Mouse (Mus musculus) left cerebral cortex, postnatal 10 days (tissue): ENCODE results near the gene Srrm4. TPM values are rescaled to one million over a fixed set of nuclear protein-coding genes. Genes with fewer than 3 reads are reported as not detected.
"Not testable (repeated sequence)": the region's sequence is repeated elsewhere in the genome, so short reads cannot be mapped to it uniquely, and the experiment has no call there.

Experiments
- DNase-seq, 2 experiments: peaks; one replicate each; pipeline ENCODE4 v3.0.0; 2021 to 2022; ENCODE audit warnings: low spot score in 2 of 2, mixed read lengths in 1 of 2; ENCODE audit errors: extremely low spot score in 1 of 2
- intact Hi-C: fragments of 180-260 bp; cut with DNase I; formaldehyde crosslinking; loops from one replicate; pipeline ENCODE4 v1.15.1; 2025
- total RNA-seq, 2 experiments: library from RNA; stranded (reverse); gene quantifications; 2 replicates each; pipeline ENCODE4 v1.2.3; 2021

Gene Srrm4
- total RNA-seq, 2 experiments from 2014 or later = 32.2 to 33.9 TPM

- intact Hi-C loops = no loop called here
- no peak for DNase-seq
Measured at GRCm38 (mm10) chr5:116449522-116450225, 141.9 kb downstream of the Srrm4 start.

- intact Hi-C loops = no loop called here
- no peak for DNase-seq
Measured at GRCm38 (mm10) chr5:116448409-116449191, 143.0 kb downstream of the Srrm4 start.

DNA sequence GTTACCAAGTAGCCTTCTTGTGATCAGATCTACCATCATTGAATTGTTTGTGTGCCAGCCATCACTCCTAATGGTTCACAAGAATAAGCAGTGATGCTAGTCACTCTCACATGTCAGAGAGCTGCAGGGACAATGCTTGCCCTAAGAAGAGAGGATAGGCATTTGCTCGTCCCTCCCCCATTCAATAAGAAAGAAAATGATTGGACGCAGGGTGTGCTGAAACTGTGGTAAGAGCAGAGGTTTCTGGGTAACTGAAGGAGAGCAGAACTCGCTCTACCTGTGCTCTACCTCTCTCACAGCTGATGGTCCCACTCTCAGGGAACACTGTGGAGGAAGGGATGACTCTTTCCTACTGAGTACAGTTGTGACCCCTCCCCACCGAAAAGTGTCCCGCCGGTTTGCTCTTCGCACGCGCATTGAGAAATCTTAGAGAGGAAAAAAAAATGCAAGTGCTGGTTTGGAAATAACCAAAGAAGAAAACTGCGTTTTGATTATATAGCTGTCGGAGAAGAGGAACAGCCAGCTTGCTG lies 143.7 kb downstream of the Srrm4 start:
- intact Hi-C loops = no loop called here

GRCm38 (mm10) chr5:116446552-116446951 lies 145.1 kb downstream of the Srrm4 start:
- DNase-seq = no peak
- intact Hi-C loops = no loop called here

More for the DNA sequence above, 143.7 kb downstream of the Srrm4 start:
- no peak for DNase-seq

DNA sequence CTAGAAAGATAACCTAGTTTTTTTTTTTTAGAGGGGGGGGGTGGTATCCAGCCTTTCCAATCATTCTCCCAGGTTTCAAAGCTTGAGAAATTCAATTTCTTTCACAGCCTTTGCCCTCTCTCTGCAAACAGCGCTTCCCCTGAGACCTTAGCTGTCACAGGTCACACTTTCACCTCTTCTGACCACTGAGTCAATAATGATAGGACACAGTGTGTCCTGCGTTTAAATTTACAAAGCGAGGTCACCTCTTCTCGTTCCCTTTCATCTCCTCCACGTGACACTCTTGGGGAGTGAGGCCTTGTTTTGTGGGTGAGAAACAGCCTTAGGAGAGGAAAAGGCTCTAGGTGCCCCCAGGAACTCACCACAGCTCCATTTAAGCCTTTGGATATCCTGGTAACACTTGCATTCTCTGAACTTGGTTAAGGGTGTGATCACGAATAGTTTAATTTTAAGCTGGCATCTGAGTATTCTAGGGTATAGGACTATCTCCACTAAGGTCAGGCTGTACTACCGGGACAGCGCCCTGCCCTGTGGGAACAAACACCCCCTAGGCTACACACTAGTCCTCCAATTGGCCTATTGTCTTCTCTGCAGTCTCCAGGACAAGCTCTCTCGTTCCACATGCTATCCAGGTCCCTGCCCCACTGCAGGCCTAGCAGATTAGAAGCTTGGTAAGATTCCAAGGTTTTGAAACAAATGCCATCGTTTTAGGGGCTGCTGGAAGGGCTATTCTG lies 145.8 kb downstream of the Srrm4 start:
- DNase-seq = no peak
- intact Hi-C loops = no loop called here

GRCm38 (mm10) chr5:116444517-116444916 lies 147.1 kb downstream of the Srrm4 start:
- peak in 1 of 2 experiments; percentile 70 for DNase-seq
- intact Hi-C loops = loop anchor here (5.0 kb wide), 1 partner anchor 148 kb away; the partner anchor contains the start of gene Srrm4

DNA sequence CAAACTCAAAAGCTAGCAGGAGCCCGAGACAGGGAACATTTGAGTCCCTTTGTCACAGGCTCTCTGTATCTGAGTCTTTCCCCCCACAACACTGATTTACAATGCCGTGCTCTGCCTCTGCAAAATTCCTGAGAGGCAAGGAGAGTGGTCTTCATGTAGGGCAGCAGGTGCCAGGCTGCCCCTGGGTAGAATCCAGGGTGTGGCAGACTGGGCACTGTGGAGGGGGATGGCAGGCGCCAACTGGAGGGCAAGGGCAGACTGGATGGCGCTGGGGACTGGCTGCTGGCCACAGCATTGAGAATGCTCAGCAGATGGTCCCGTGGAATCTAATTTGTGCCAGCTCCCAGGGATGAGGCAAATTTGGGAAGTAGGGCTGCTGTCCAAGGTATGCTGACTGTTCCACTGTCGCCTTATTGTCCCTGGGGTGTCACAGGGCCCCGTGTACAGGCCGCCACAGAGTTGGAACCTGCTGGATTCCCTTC lies 148.1 kb downstream of the Srrm4 start:
- intact Hi-C loops = loop anchor here (5.0 kb wide), 1 partner anchor 149 kb away; the partner anchor contains the start of gene Srrm4
- DNase-seq = peak; percentile 54 to 63

DNA sequence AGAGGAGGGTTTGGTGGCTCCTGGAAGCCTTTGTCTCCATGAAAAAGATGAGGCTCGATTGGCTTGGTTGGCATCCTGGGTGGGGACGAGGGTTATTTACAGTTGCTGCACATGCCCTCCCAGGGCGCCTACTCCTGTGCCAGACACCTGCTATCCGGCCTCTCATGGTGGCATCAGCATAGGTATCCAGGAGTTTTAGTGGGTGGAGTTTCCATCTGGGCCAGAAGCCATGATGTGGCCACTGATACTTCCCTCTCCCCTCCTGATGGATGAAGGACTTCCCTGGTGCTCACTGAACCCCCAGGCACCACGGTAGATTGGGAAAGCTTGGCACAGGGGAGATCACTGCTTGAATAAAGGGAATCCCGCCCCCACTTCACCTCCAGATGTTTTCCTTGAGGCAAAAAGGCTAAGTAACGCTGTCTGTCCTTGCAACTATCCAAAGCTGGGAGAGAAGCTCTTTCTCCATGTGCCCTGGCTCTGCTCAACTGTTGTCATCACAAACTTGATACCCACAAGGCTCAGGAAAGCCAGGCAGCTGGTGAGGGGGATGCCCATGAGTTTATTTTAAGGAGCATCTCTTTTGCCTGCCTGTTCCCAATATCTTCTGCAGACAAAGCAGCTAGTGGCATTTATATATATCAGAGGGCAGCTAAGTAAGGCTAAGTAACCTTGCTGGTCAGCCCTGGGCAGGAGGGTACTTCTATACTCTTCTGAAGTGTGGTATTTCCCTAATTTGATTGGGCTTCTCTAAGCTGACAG lies 148.7 kb downstream of the Srrm4 start:
- DNase-seq = no peak

GRCm38 (mm10) chr5:116440251-116440650 lies 151.4 kb downstream of the Srrm4 start:
- no peak for DNase-seq
- intact Hi-C loops = loop anchor here (5.0 kb wide), 1 partner anchor 152 kb away; the partner anchor contains the start of gene Srrm4

More for the DNA sequence above, 148.7 kb downstream of the Srrm4 start:
- intact Hi-C loops = loop anchor here (5.0 kb wide), 1 partner anchor 149 kb away; the partner anchor contains the start of gene Srrm4

DNA sequence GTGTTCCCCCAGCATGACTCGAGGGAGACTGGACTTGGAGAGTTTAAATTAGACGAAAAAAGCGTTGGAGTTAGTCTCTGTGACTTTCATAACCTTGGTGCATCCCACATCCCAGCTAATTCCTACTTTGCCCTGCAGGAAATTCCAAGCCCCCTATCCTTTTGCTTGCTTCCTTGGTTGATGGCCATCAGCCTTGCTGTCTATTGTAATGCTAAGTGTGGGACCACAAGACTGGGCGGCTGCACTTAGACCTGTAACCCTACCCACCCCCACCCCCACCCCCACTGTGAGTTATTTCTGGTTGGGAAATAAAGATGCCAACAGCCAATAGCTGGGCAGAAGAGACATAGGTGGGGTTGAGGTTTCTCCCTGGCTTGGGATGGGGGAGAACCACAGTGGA lies 153.3 kb downstream of the Srrm4 start:
- intact Hi-C loops = no loop called here
- no peak for DNase-seq

DNA sequence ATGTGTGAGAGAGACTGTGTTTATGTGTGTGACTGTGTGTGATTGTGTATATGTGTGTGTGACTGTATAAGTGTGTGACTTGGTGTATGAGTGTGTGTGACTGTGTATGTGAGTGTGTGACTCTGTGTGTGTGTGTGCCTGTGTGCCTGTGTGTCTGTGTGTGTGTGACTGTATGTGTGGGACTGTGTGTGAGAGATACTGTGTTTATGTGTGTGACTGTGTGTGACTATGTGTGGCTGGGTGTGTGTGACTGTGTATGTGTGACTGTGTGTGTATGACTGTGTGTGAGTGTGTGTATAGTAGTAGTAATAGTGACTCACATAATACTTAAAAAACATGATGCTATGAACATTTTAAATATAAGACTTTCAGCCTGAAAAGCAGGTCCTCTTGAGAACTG lies 155.5 kb downstream of the Srrm4 start:
- intact Hi-C loops = no loop called here
- DNase-seq = no peak

- peak in 1 of 2 experiments; percentile 55 for DNase-seq
- intact Hi-C loops = no loop called here
Measured at GRCm38 (mm10) chr5:116434976-116435850, 156.4 kb downstream of the Srrm4 start.

- no peak for DNase-seq
- intact Hi-C loops = no loop called here
Measured at GRCm38 (mm10) chr5:116432871-116433270, 158.7 kb downstream of the Srrm4 start.

DNA sequence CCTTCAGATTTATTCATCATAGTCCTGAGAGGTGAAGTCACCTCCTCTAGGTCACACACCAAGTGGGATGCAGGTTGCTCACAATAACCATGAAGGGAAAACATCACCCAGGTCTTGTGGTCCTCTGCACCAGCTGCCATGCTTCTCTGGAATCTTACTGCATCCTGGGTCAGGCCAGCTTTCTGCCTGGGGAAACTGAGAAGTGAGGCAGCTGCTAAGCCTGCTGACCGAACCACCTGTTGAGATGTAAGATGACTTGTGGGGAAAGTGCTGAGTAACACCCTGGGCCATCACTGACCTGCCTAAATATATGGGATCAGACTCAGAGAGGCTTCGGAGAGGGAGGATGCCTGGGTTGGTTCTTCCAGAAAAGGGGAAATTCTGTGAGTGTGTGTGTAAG lies 164.9 kb downstream of the Srrm4 start:
- DNase-seq = no peak
- intact Hi-C loops = no loop called here

DNA sequence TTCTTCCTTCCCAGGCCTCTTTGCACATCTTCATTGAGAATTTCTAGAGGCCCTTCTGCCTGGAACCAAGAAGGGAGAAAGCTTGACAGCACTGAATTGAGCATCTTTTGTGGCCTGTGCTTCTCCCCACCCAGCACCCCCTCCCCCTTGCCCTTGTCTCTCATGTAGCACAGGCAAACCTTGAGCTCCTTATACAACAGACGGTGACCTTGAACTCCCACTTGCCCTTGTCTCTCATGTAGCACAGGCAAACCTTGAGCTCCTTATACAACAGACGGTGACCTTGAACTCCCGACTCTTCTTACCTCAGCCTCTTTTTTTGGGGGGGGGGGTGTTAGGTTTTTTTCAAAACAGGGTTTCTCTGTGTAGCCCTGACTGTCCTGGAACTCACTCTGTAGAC lies 165.9 kb downstream of the Srrm4 start:
- intact Hi-C loops, DNase-seq: not testable (repeated sequence)

DNA sequence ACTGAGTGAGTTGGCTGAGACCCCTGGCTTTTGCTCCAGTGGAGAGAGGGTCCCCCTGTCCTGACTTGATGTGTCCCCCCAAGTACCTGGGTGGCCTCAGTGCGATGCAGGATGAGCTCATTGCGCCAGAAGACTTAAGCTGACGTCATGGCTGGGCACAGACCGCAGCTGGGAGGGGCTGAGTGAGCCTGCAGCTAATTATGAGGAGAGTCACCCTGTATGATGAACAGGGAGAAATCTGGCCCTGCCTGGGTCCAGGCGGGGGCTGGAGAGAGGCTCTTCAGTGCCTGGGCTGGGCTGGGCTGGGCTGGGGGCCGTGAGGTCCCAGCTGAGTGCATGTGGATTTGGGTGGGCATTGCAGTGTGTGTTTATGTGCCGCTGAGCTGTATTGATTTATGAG lies 166.3 kb downstream of the Srrm4 start:
- no peak for DNase-seq
- intact Hi-C loops = no loop called here

- intact Hi-C loops = no loop called here
- no peak for DNase-seq
Measured at GRCm38 (mm10) chr5:116423746-116424145, 167.9 kb downstream of the Srrm4 start.
